18 mouse cellular contexts compared by ENCODE assay signal in the genomic region with DNA sequence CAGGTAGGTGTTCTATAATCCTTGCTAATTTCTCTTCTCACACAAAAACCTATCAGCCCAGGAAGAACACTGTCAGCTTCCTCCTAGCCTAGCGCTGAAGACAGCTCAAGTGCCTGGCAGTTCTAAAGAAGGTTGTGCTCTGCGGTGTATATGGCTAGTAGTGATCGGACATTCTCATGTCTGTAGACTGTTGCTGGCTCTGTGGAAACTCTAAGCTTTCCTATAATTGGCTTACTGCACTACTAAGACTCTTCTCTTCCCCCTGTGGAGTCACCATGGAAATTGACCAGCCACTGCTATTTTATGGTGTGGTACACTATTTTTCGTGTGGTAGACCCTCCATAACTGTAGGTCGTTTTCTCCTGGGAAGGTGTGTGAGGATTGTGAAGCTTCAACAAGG. TPM values are rescaled to one million over a fixed set of nuclear protein-coding genes. Genes with fewer than 3 reads are reported as not detected.
DNase-seq lines count a peak whose midpoint lies in the region; ATAC-seq and TF ChIP-seq lines count a peak whose summit lies in the region.
"Had no signal": no experiment of that assay in that cellular context is flagged by ENCODE, and none has a peak within 500 bp of the region (broad histone marks: within the 10 kb centered on the region; RNA-seq: fewer than 3 reads in every experiment).

No protein-coding gene starts in this region.

- no peak overlapping the region for H3K9ac ChIP-seq in forebrain, embryonic 15.5 days (replicated peaks)
- H3K9ac ChIP-seq in hindbrain, postnatal 0 days (replicated peaks; ENCODE audit: low read length) = no peak overlapping the region
- H3K9ac ChIP-seq in midbrain, postnatal 0 days (replicated peaks; ENCODE audit: low read length, poor library complexity, severe bottlenecking) = no peak overlapping the region
- H3K9ac ChIP-seq: liver, embryonic 13.5 days; lung, embryonic 15.5 days had no signal

- H3K27ac ChIP-seq in forebrain, embryonic 15.5 days (replicated peaks) = peak overlapping the region; percentile 36; the same call in 1 of the 2 replicates
- H3K27ac ChIP-seq in hindbrain, postnatal 0 days = peak overlapping the region; percentile 82
- peak overlapping the region; percentile 81 for H3K27ac ChIP-seq in midbrain, postnatal 0 days (ENCODE audit: low read depth, low read length)
- H3K27ac ChIP-seq: heart, embryonic 10.5 days; kidney, postnatal 0 days; left cerebral cortex, adult 2 months; liver, embryonic 13.5 days; lung, embryonic 15.5 days had no signal

- TF ChIP-seq CTCF in hindbrain, postnatal 0 days (IDR thresholded peaks at IDR 0.05; ENCODE audit: low read depth) = no peak
- no peak for TF ChIP-seq CTCF in midbrain, postnatal 0 days (IDR thresholded peaks at IDR 0.05)

- 75% methylated on average over 5 of the region's 5 CpGs for WGBS in forebrain, embryonic 15.5 days
- WGBS in hindbrain, postnatal 0 days = 59% methylated on average over 5 of the region's 5 CpGs
- 36% methylated on average over 5 of the region's 5 CpGs for WGBS in midbrain, postnatal 0 days

- H3K4me2 ChIP-seq in forebrain, embryonic 15.5 days (replicated peaks) = no peak overlapping the region
- H3K4me2 ChIP-seq in hindbrain, postnatal 0 days (ENCODE audit: low read depth, low read length) = no peak overlapping the region
- H3K4me2 ChIP-seq in midbrain, postnatal 0 days (ENCODE audit: low read depth, low read length, poor library complexity, severe bottlenecking) = no peak overlapping the region
- H3K4me2 ChIP-seq: liver, embryonic 13.5 days; lung, embryonic 15.5 days had no signal

- H3K36me3 ChIP-seq in forebrain, embryonic 15.5 days = no peaks in the 10 kb centered on the region
- no peaks in the 10 kb centered on the region for H3K36me3 ChIP-seq in hindbrain, postnatal 0 days (ENCODE audit: insufficient read depth, low read length)
- no peaks in the 10 kb centered on the region for H3K36me3 ChIP-seq in midbrain, postnatal 0 days (ENCODE audit: insufficient read depth, low read length)
- H3K36me3 ChIP-seq: heart, embryonic 10.5 days; liver, embryonic 13.5 days; lung, embryonic 15.5 days had no signal

- peaks cover 6% of the 10 kb centered on the region; the same call in 1 of the 2 replicates for H3K27me3 ChIP-seq in forebrain, embryonic 15.5 days
- no peaks in the 10 kb centered on the region for H3K27me3 ChIP-seq in hindbrain, postnatal 0 days (ENCODE audit: insufficient read depth, low read length)
- H3K27me3 ChIP-seq in midbrain, postnatal 0 days (ENCODE audit: insufficient read depth, low read length) = no peaks in the 10 kb centered on the region
- H3K27me3 ChIP-seq: liver, embryonic 13.5 days; lung, embryonic 15.5 days had no signal

- peak; percentile 16 for DNase-seq in forelimb bud, embryonic 11.5 days (ENCODE audit: low read depth, low spot score)
- DNase-seq in hindbrain, postnatal 0 days (ENCODE audit: low spot score) = peak; percentile 33
- DNase-seq in midbrain, postnatal 0 days (ENCODE audit: low spot score) = peak; percentile 17
- DNase-seq in thymus, postnatal 4 days = no peak
- DNase-seq in embryo, embryonic 11 days = no peak
- DNase-seq: adrenal gland, postnatal 36 days; cerebellum, adult 9-11 months; gastrocnemius, postnatal 25 days; liver, embryonic 13.5 days; right cerebral cortex, postnatal 14 days had no signal

- no peaks in the 10 kb centered on the region for H3K9me3 ChIP-seq in forebrain, embryonic 15.5 days
- H3K9me3 ChIP-seq in hindbrain, postnatal 0 days (ENCODE audit: low read length) = no peaks in the 10 kb centered on the region
- no peaks in the 10 kb centered on the region for H3K9me3 ChIP-seq in midbrain, postnatal 0 days (ENCODE audit: low read length)
- H3K9me3 ChIP-seq: heart, embryonic 10.5 days; liver, embryonic 13.5 days; lung, embryonic 15.5 days had no signal

- ATAC-seq in forebrain, embryonic 15.5 days (replicated peaks) = no peak
- ATAC-seq in hindbrain, postnatal 0 days = peak; percentile 15
- ATAC-seq in midbrain, postnatal 0 days (ENCODE audit: low FRiP score) = peak; percentile 56; the same call in 1 of the 2 replicates
- ATAC-seq in megakaryocyte progenitor cell, adult 5-6 weeks (replicated peaks; ENCODE audit: poor library complexity) = no peak

- no peak overlapping the region for H3K4me3 ChIP-seq in forebrain, embryonic 15.5 days
- no peak overlapping the region for H3K4me3 ChIP-seq in hindbrain, postnatal 0 days (ENCODE audit: low read length)
- no peak overlapping the region for H3K4me3 ChIP-seq in midbrain, postnatal 0 days (ENCODE audit: low read depth, low read length)
- H3K4me3 ChIP-seq: heart, embryonic 10.5 days; left cerebral cortex, adult 2 months; liver, embryonic 13.5 days; lung, embryonic 15.5 days; myocyte had no signal

- H3K4me1 ChIP-seq in forebrain, embryonic 15.5 days = peaks cover 17% of the 10 kb centered on the region
- H3K4me1 ChIP-seq in hindbrain, postnatal 0 days (ENCODE audit: insufficient read depth, low read length) = peaks cover 8% of the 10 kb centered on the region
- H3K4me1 ChIP-seq in midbrain, postnatal 0 days (ENCODE audit: insufficient read depth, low read length) = peaks cover 17% of the 10 kb centered on the region
- H3K4me1 ChIP-seq: liver, embryonic 13.5 days; lung, embryonic 15.5 days had no signal

RNA-seq across cellular contexts. Expression of a gene that starts 40.1 kb away (rescaled TPM):
- polyA plus RNA-seq in forebrain, embryonic 15.5 days (2015; fragmentation: Nextera tagmentation; extraction: Ambion mirVana) = 16.8 and 17.8 TPM in 2 replicates
- 132 and 137 TPM in 2 replicates for total RNA-seq in hindbrain, postnatal 0 days (2014; rRNA removed)
- 175 and 179 TPM in 2 replicates for polyA plus RNA-seq in hindbrain, postnatal 0 days (2015; fragmentation: Nextera tagmentation; extraction: Ambion mirVana)
- total RNA-seq in midbrain, postnatal 0 days (2014; rRNA removed) = 151 and 152 TPM in 2 replicates
- polyA plus RNA-seq in midbrain, postnatal 0 days (2015; fragmentation: Nextera tagmentation; extraction: Ambion mirVana) = 131 and 148 TPM in 2 replicates
- not detected in 2 replicates for total RNA-seq in megakaryocyte progenitor cell, adult 5-6 weeks (2015)
- total RNA-seq in megakaryocyte progenitor cell, adult 5-6 weeks (2017) = not detected in 2 replicates
- total RNA-seq: megakaryocyte, adult 5-6 weeks had no signal

Comparison
In these comparisons a context has a peak if more than half of its experiments do, and no peak if none do; other contexts are left out.
1. ATAC-seq: peak in hindbrain, postnatal 0 days (single experiment) and midbrain, postnatal 0 days (single experiment); none in forebrain, embryonic 15.5 days (single experiment) and megakaryocyte progenitor cell, adult 5-6 weeks (single experiment).
2. DNase-seq: peak in forelimb bud, embryonic 11.5 days (single experiment), hindbrain, postnatal 0 days (single experiment) and midbrain, postnatal 0 days (single experiment); none in thymus, postnatal 4 days (single experiment) and embryo, embryonic 11 days (single experiment).
3. RNA of a gene that starts 40.1 kb away (total RNA-seq): 151 to 152 TPM in midbrain, postnatal 0 days and 132 to 137 TPM in hindbrain, postnatal 0 days; not detected in megakaryocyte progenitor cell, adult 5-6 weeks; every median in the first group is over 100 times any median in the second.
4. Peak in every context shown above with its lines, with median percentiles within 50 percentile points of each other: H3K27ac ChIP-seq.